In the genomic region with DNA sequence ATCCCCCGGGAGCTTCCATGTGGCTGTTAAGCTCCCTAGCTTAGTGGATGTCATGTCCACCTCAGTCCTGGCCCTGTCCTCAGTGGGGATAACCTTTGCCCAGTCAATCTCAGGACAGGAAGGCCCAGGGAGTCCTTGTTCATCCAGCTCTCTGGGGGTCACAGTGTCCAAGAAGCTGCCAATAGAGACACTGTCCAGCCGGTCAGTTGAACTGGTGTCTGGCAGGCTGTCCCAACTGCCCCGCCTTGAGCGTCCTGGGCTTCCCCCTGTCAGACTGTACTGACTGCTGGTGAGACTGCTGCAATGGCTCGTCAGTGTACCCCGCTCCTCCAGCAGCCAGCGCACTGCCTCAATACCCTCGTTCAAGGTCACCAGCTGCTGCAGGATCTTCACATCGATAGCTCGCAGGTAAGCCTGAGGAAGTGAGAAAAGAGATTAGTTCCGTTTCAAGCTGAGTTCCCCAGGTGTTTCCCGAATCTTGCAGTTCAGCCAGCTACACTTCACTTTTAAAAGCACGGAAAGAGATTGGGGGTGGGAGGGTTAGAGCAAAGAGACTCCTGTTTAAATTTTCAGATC, we compare ENCODE assay signal across 24 mouse cellular contexts. TPM values are rescaled to one million over a fixed set of nuclear protein-coding genes. Genes with fewer than 3 reads are reported as not detected.
DNase-seq lines count a peak whose midpoint lies in the region; ATAC-seq and TF ChIP-seq lines count a peak whose summit lies in the region.
"Had no signal": no experiment of that assay in that cellular context is flagged by ENCODE, and none has a peak within 500 bp of the region (broad histone marks: within the 10 kb centered on the region; RNA-seq: fewer than 3 reads in every experiment).

No protein-coding gene starts in this region.

- no peaks in the 10 kb centered on the region for H3K27me3 ChIP-seq in heart, embryonic 15.5 days
- H3K27me3 ChIP-seq in heart, embryonic 12.5 days (replicated peaks): no peaks in the 10 kb centered on the region
- H3K27me3 ChIP-seq in spleen, adult 2 months (ENCODE audit: control insufficient read depth, insufficient read depth, low read length): no peaks in the 10 kb centered on the region; the same call in 1 of the 2 replicates
- H3K27me3 ChIP-seq in splenic B cell, adult 2 months (ENCODE audit: control insufficient read depth, insufficient read depth, low read length, poor library complexity, severe bottlenecking): no peaks in the 10 kb centered on the region
- H3K27me3 ChIP-seq: neural tube, embryonic 12.5 days had no signal

- no peak overlapping the region for H3K9ac ChIP-seq in heart, embryonic 15.5 days
- H3K9ac ChIP-seq in heart, embryonic 12.5 days: no peak overlapping the region
- H3K9ac ChIP-seq: forebrain, postnatal 0 days; hindbrain, embryonic 13.5 days; limb, embryonic 12.5 days; liver, embryonic 14.5 days; midbrain, embryonic 13.5 days; neural tube, embryonic 12.5 days had no signal

- peak; percentile 27; the same call in 1 of the 2 replicates for ATAC-seq in heart, embryonic 15.5 days (replicated peaks; ENCODE audit: insufficient number of reproducible peaks, insufficient read depth, low FRiP score, low read depth)
- ATAC-seq in heart, embryonic 12.5 days (ENCODE audit: insufficient number of reproducible peaks, low FRiP score): no peak; the same call in 1 of the 2 replicates
- ATAC-seq: CD4-positive, CD25-positive, alpha-beta regulatory T cell, adult 4 months; forebrain, postnatal 0 days; inflammation-experienced regulatory T-cells, adult 6 months; midbrain, embryonic 13.5 days had no signal

- peaks cover 6% of the 10 kb centered on the region; the same call in 1 of the 2 replicates for H3K4me1 ChIP-seq in heart, embryonic 15.5 days (replicated peaks)
- H3K4me1 ChIP-seq in heart, embryonic 12.5 days (replicated peaks): peaks cover 13% of the 10 kb centered on the region
- H3K4me1 ChIP-seq in spleen, adult 2 months (ENCODE audit: control insufficient read depth, insufficient read depth, insufficient read length): peaks cover 4% of the 10 kb centered on the region; the same call in 1 of the 2 replicates
- H3K4me1 ChIP-seq: hindbrain, embryonic 13.5 days; limb, embryonic 12.5 days; neural tube, embryonic 12.5 days had no signal

- peak; percentile 30 to 50 for DNase-seq in spleen, adult 2 months (ENCODE audit: low read depth in 1 of 2, low spot score in 2 of 2)
- DNase-seq in spleen, postnatal 4 days (ENCODE audit: low spot score in 2 of 2): no peak
- peak; percentile 21 for DNase-seq in ES-CJ7 (ENCODE audit: low read depth, low spot score)
- DNase-seq in splenic B cell, adult 2 months (ENCODE audit: low read depth, low spot score): peak; percentile 76
- no peak for DNase-seq in kidney, postnatal 14 days
- DNase-seq: forebrain, postnatal 0 days; gastrocnemius, postnatal 36 days; kidney, adult 9 months; kidney, postnatal 36 days; thymus, postnatal 36 days had no signal

- TF ChIP-seq POLR2A in spleen, adult 2 months (IDR thresholded peaks at IDR 0.05; ENCODE audit: low read depth, low read length): no peak

- no peak overlapping the region for H3K27ac ChIP-seq in heart, embryonic 15.5 days
- no peak overlapping the region for H3K27ac ChIP-seq in heart, embryonic 12.5 days (ENCODE audit: poor library complexity, severe bottlenecking)
- H3K27ac ChIP-seq in spleen, adult 2 months (ENCODE audit: insufficient read depth, low read length): 0 out of 2 replicates have a peak overlapping the region, but pooled peaks have one; percentile 27
- H3K27ac ChIP-seq: hindbrain, embryonic 13.5 days; limb, embryonic 12.5 days; liver, embryonic 14.5 days; midbrain, embryonic 13.5 days; neural tube, embryonic 12.5 days had no signal

- WGBS in heart, embryonic 15.5 days: 40% methylated on average over 13 of the region's 13 CpGs
- WGBS in heart, embryonic 12.5 days: 38% methylated on average over 13 of the region's 13 CpGs
- 54% methylated on average over 13 of the region's 13 CpGs for WGBS in spleen, adult 2 months

- TF ChIP-seq CTCF in spleen, adult 2 months (IDR thresholded peaks at IDR 0.05; ENCODE audit: extremely low read depth, insufficient read depth, insufficient read length, insufficient replicate concordance): no peak

- no peak overlapping the region for H3K4me2 ChIP-seq in heart, embryonic 15.5 days
- no peak overlapping the region for H3K4me2 ChIP-seq in heart, embryonic 12.5 days
- H3K4me2 ChIP-seq: hindbrain, embryonic 13.5 days; limb, embryonic 12.5 days; midbrain, embryonic 13.5 days; neural tube, embryonic 12.5 days had no signal

- H3K36me3 ChIP-seq in heart, embryonic 15.5 days: no peaks in the 10 kb centered on the region
- no peaks in the 10 kb centered on the region for H3K36me3 ChIP-seq in heart, embryonic 12.5 days
- no peaks in the 10 kb centered on the region for H3K36me3 ChIP-seq in spleen, adult 2 months (ENCODE audit: control insufficient read depth, insufficient read depth, low read length)
- H3K36me3 ChIP-seq in splenic B cell, adult 2 months (ENCODE audit: control insufficient read depth, insufficient read depth, low read length, poor library complexity, severe bottlenecking): no peaks in the 10 kb centered on the region
- H3K36me3 ChIP-seq: hindbrain, embryonic 13.5 days; limb, embryonic 12.5 days; midbrain, embryonic 13.5 days; neural tube, embryonic 12.5 days had no signal

- H3K4me3 ChIP-seq in heart, embryonic 15.5 days: no peak overlapping the region
- no peak overlapping the region for H3K4me3 ChIP-seq in heart, embryonic 12.5 days
- no peak overlapping the region for H3K4me3 ChIP-seq in spleen, adult 2 months (ENCODE audit: extremely low read depth, insufficient read depth, insufficient read length)
- H3K4me3 ChIP-seq: hindbrain, embryonic 13.5 days; limb, embryonic 12.5 days; midbrain, embryonic 13.5 days; neural tube, embryonic 12.5 days had no signal

- H3K9me3 ChIP-seq in heart, embryonic 15.5 days (replicated peaks): no peaks in the 10 kb centered on the region
- no peaks in the 10 kb centered on the region for H3K9me3 ChIP-seq in heart, embryonic 12.5 days (replicated peaks)
- H3K9me3 ChIP-seq: hindbrain, embryonic 13.5 days; limb, embryonic 12.5 days; midbrain, embryonic 13.5 days; neural tube, embryonic 12.5 days had no signal

RNA-seq across cellular contexts. Expression of a gene that starts 13.6 kb away (rescaled TPM):
- polyA plus RNA-seq in heart, embryonic 15.5 days (2015; fragmentation: Nextera tagmentation; extraction: Ambion mirVana): 2.0 and 2.2 TPM in 2 replicates
- 2.3 and 2.6 TPM in 2 replicates for polyA plus RNA-seq in heart, embryonic 12.5 days (2016; fragmentation: Nextera tagmentation; extraction: Ambion mirVana)
- polyA plus RNA-seq in spleen, adult 2 months (2012; rRNA removed): 0.81 and 1.8 TPM in 2 replicates

RNA-seq across cellular contexts. Expression of a gene that starts 13.9 kb away (rescaled TPM):
- 54.6 and 62.0 TPM in 2 replicates for polyA plus RNA-seq in heart, embryonic 15.5 days (2015; fragmentation: Nextera tagmentation; extraction: Ambion mirVana)
- polyA plus RNA-seq in heart, embryonic 12.5 days (2016; fragmentation: Nextera tagmentation; extraction: Ambion mirVana): 71.5 and 74.8 TPM in 2 replicates
- 16.4 and 18.0 TPM in 2 replicates for polyA plus RNA-seq in spleen, adult 2 months (2012; rRNA removed)

RNA-seq across cellular contexts. Expression of a gene that starts 14.0 kb away (rescaled TPM):
- 15.5 and 17.9 TPM in 2 replicates for polyA plus RNA-seq in heart, embryonic 15.5 days (2015; fragmentation: Nextera tagmentation; extraction: Ambion mirVana)
- polyA plus RNA-seq in heart, embryonic 12.5 days (2016; fragmentation: Nextera tagmentation; extraction: Ambion mirVana): 25.1 and 25.9 TPM in 2 replicates
- 2.6 and 2.7 TPM in 2 replicates for polyA plus RNA-seq in spleen, adult 2 months (2012; rRNA removed)

RNA-seq across cellular contexts. Expression of a gene that starts 29.9 kb away (rescaled TPM):
- 0.94 and 2.3 TPM in 2 replicates for polyA plus RNA-seq in heart, embryonic 15.5 days (2015; fragmentation: Nextera tagmentation; extraction: Ambion mirVana)
- not detected in 2 replicates for polyA plus RNA-seq in heart, embryonic 12.5 days (2016; fragmentation: Nextera tagmentation; extraction: Ambion mirVana)
- 0.04 TPM in 1 of 2 replicates, not detected in the other for polyA plus RNA-seq in spleen, adult 2 months (2012; rRNA removed)
- polyA plus RNA-seq: heart, postnatal 0 days; inflammation-experienced regulatory T-cells, adult 6 months; liver, embryonic 14.5 days had no signal

RNA-seq across cellular contexts. Expression of a gene that starts 35.7 kb away (rescaled TPM):
- not detected in 2 replicates for polyA plus RNA-seq in heart, embryonic 15.5 days (2015; fragmentation: Nextera tagmentation; extraction: Ambion mirVana)
- polyA plus RNA-seq in heart, embryonic 12.5 days (2016; fragmentation: Nextera tagmentation; extraction: Ambion mirVana): not detected in 2 replicates
- not detected in 2 replicates for polyA plus RNA-seq in spleen, adult 2 months (2012; rRNA removed)
- polyA plus RNA-seq: CD4-positive, CD25-positive, alpha-beta regulatory T cell, adult 4 months; cortical plate, adult 2 months; embryonic facial prominence, embryonic 14.5 days; forebrain, postnatal 0 days; heart, postnatal 0 days; hindbrain, embryonic 13.5 days; inflammation-experienced regulatory T-cells, adult 6 months; limb, embryonic 12.5 days; liver, embryonic 14.5 days; lung, embryonic 16.5 days; midbrain, embryonic 13.5 days; neural tube, embryonic 12.5 days; small intestine, adult 2 months had no signal

Comparison
In these comparisons a context has a peak if more than half of its experiments do, and no peak if none do; other contexts are left out.
1. DNase-seq: peak in spleen, adult 2 months (2 of 2), ES-CJ7 (single experiment) and splenic B cell, adult 2 months (single experiment); none in spleen, postnatal 4 days (0 of 2) and kidney, postnatal 14 days (single experiment).